Mouse (Mus musculus): ENCODE results near the gene Clstn1.
A peak's percentile ranks its signal among the peaks of the same experiment; 100 is the strongest.

Gene Clstn1

GRCm38 (mm10) chr4:149567432-149568026 lies 18.7 kb upstream of the Clstn1 start:
- DNase-seq (ENCODE audit: low spot score in 2 of 2), result no peak

GRCm38 (mm10) chr4:149568622-149569021 lies 17.6 kb upstream of the Clstn1 start:
- no peak for DNase-seq (ENCODE audit: low spot score in 2 of 2)

GRCm38 (mm10) chr4:149569781-149570497 lies 16.3 kb upstream of the Clstn1 start:
- no peak for DNase-seq (ENCODE audit: low spot score in 2 of 2)

- DNase-seq (ENCODE audit: low spot score in 2 of 2), result no peak
These were observed 15.8 kb upstream of the Clstn1 start for GRCm38 (mm10) chr4:149570498-149570863.

GRCm38 (mm10) chr4:149571209-149571608 lies 15.1 kb upstream of the Clstn1 start:
- no peak for DNase-seq (ENCODE audit: low spot score in 2 of 2)

GRCm38 (mm10) chr4:149571651-149572149 lies 14.6 kb upstream of the Clstn1 start:
- DNase-seq (ENCODE audit: low spot score in 2 of 2), result no peak

GRCm38 (mm10) chr4:149572446-149572845 lies 13.8 kb upstream of the Clstn1 start:
- DNase-seq (ENCODE audit: low spot score in 2 of 2), result no peak

- no peak for DNase-seq (ENCODE audit: low spot score in 2 of 2)
These were observed 13.4 kb upstream of the Clstn1 start for GRCm38 (mm10) chr4:149572851-149573250.

GRCm38 (mm10) chr4:149574391-149574821 lies 11.9 kb upstream of the Clstn1 start:
- DNase-seq (ENCODE audit: low spot score in 2 of 2), result no peak

GRCm38 (mm10) chr4:149576061-149576460 lies 10.2 kb upstream of the Clstn1 start:
- no peak for DNase-seq (ENCODE audit: low spot score in 2 of 2)

GRCm38 (mm10) chr4:149576993-149577548 lies 9.2 kb upstream of the Clstn1 start:
- DNase-seq (ENCODE audit: low spot score in 2 of 2), result no peak

GRCm38 (mm10) chr4:149578085-149578681 lies 8.1 kb upstream of the Clstn1 start:
- no peak for DNase-seq (ENCODE audit: low spot score in 2 of 2)

GRCm38 (mm10) chr4:149578831-149579230 lies 7.4 kb upstream of the Clstn1 start:
- DNase-seq (ENCODE audit: low spot score in 2 of 2), result no peak

GRCm38 (mm10) chr4:149585236-149585635 lies 1.0 kb upstream of the Clstn1 start:
- no peak for DNase-seq (ENCODE audit: low spot score in 2 of 2)

GRCm38 (mm10) chr4:149586783-149587595 lies 721 bp downstream of the Clstn1 start:
- peak in 1 of 2 experiments; percentile 44 for DNase-seq (ENCODE audit: low spot score in 2 of 2)

- no peak for DNase-seq (ENCODE audit: low spot score in 2 of 2)
These were observed 1.4 kb downstream of the Clstn1 start for GRCm38 (mm10) chr4:149587596-149588168.

GRCm38 (mm10) chr4:149590200-149590599 lies 3.9 kb downstream of the Clstn1 start:
- DNase-seq (ENCODE audit: low spot score in 2 of 2), result no peak

- DNase-seq (ENCODE audit: low spot score in 2 of 2), result no peak
These were observed 5.2 kb downstream of the Clstn1 start for GRCm38 (mm10) chr4:149591486-149591885.

GRCm38 (mm10) chr4:149594913-149595581 lies 8.8 kb downstream of the Clstn1 start:
- no peak for DNase-seq (ENCODE audit: low spot score in 2 of 2)

GRCm38 (mm10) chr4:149597641-149598208 lies 11.5 kb downstream of the Clstn1 start:
- no peak for DNase-seq (ENCODE audit: low spot score in 2 of 2)
